Mouse (Mus musculus): Measurements from ENCODE around the gene Hist1h2an. TPM values are rescaled to one million over a fixed set of nuclear protein-coding genes. Genes with fewer than 3 reads are reported as not detected.
"Not testable (repeated sequence)": the region's sequence is repeated elsewhere in the genome, so short reads cannot be mapped to it uniquely, and the experiment has no call there.

Hist1h2an gene
- polyA plus RNA-seq, 1 experiment from 2014 or later, result not detected

DNA sequence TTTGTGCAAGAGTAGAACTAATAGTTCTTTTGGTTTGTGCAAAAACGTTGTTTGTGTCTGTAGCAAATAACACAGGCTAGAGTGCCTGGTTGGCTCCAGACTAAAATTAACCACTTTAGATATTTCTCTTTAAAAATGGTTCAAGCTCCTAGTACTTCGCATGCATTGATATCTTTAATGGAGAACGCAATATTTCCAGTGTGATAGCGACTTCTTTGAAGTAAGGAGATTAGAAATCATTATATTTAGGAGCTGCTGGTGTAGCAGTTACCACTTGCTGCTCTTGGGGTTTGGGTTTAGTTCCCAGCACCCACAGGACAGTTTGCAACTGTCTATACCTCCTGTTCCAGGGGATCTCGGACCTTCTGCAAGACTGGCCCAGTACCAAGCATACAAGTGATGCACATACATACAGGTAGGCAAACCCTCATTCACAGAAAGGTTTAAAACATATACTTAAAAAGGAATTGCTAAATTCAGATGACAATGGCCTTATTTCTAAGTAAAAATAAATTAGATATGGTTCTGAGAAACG lies 5.9 kb downstream of the Hist1h2an start:
- no peaks in the 10 kb centered on the region for H3K27me3 ChIP-seq
- no peaks in the 10 kb centered on the region for H3K9me3 ChIP-seq
- H3K27ac ChIP-seq (replicated peaks), result no peak overlapping the region
- H3K36me3 ChIP-seq, result no peaks in the 10 kb centered on the region
- WGBS, result 50% methylated on average over 6 of the region's 6 CpGs
- peaks cover 50% of the 10 kb centered on the region for H3K4me1 ChIP-seq (replicated peaks)
- H3K4me2 ChIP-seq, result peak overlapping the region; percentile 94
- ATAC-seq (ENCODE audit: low read depth), result no peak
- peak overlapping the region; percentile 54; the same call in 1 of the 2 replicates for H3K4me3 ChIP-seq
- no peak overlapping the region for H3K9ac ChIP-seq

DNA sequence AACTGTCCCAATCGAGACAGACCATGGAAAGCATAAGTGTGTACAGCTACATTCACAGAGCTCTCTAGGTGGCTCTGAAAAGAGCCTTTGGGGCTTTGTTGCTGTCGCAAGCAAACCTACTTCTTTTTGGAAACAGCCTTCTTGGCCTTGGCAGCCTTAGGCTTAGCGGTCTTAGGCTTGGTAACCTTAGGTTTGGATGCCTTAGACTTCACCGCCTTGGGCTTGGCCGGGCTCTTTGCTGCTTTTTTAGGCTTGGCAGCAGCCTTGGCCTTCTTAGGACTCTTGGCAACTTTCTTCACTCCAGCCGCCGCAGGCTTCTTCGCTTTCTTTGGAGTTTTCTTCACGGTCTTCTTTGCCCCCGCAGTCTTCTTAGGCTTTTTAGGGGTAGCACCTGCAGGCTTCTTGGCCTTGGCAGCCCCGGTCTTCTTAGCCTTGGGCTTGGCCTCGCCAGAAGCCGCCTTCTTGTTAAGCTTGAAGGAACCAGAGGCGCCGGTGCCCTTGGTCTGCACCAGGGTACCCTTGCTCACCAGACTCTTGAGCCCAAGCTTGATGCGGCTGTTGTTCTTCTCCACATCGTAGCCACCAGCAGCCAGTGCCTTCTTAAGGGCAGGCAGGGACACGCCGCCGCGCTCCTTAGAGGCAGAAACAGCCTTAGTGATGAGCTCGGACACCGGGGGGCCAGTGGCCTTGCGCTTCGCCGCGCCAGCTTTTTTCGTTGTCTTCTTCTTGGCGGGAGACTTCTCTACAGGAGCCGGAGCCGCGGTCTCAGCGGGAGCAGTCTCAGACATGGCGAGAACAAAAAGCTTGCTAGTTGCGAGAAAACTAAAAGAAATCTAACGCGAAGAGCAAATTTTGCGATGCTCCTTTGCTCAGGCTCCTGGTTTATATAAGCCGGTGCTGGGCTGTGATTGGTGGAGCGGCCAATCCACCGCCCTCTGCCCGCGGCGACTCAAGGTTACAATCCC lies 7.0 kb downstream of the Hist1h2an start, which contains the start of gene Hist1h1b:
Hist1h1b (minus strand) TSS at position 859 of the 965 bp plus-strand sequence.
- ATAC-seq (ENCODE audit: low read depth), result peak; percentile 2; the same call in 1 of the 2 replicates
- Histone ChIP-seq H3K9ac (peak within 1 kb of the TSS; percentile 71), H3K9me3 (no peaks in the 10 kb centered on the region), H3K4me1 (replicated peaks) (peaks cover 45% of the 10 kb centered on the region), H3K4me3 (peak within 1 kb of the TSS; percentile 54), H3K27ac (replicated peaks) (peak within 1 kb of the TSS; percentile 82), H3K27me3 (no peaks in the 10 kb centered on the region), H3K4me2 (peak within 1 kb of the TSS; percentile 94), H3K36me3 (no peaks in the 10 kb centered on the region)
- WGBS, result under 1% methylated on average over 44 of the region's 44 CpGs

DNA sequence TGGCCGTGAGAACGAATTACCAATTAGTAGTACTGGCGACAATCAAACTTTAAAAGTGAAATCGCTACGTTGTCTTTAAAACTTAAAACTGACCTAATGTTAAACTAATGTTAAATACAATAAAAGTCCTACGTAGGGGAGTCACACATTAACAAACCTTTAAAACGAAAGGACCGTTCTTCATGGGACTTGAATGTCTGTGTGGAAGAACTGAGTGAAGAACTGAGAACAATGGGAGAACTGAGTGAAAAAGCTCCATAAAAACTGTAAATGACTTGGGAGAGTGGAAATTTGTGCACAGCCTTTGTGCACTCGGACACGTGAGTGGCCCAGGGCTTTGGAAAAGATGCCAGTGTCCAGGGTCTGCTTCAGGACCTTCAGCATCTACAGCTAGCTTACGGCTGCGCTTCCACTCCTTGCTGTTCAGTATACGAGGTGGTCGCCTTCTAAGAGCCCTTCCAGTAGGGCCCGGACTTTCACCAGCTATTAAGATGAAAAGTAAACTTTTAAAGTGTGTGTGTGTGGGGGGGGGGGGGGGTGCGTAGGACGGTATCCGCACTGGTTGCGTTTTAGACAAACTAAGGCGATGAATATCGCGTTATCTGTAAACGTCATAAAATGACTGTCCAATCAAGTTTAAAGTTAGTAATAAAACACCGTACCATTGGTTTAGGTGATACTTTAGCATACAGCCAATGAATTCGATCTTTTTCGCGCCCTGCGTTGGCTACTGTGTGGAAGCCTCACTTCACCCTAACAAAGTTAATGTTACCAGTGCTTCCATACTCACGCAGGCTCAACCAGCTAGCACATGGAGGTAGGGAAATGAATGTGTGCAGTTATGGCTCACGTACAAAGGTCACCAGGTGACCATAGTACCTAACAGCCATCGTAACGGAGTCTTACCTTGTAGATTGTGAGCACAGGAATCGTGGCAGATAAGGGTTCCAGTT lies 7.9 kb downstream of the Hist1h2an start:
- H3K27me3 ChIP-seq, result no peaks in the 10 kb centered on the region

DNA sequence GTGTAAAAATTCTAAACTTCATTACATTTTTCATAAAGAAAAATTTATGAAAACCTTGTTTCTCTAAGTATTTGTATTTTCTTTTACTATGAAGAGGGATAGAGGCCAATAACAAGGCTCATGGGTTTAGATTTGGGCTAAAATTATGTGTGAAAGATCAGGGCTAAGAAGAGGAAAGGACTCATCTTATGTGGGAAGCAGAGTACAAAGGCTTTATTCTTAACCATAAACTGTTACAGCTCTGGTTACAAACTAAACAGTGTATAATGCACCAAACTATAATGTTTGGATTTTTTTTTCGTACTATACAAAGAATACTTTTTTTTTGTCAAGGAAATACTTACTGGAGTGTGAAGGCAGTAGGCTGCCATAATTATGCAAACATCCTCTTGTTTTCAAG lies 31.3 kb downstream of the Hist1h2an start:
- Histone ChIP-seq H3K9ac (no peak overlapping the region), H3K27ac (replicated peaks) (no peak overlapping the region), H3K4me1 (replicated peaks) (peaks cover 18% of the 10 kb centered on the region), H3K27me3 (no peaks in the 10 kb centered on the region), H3K4me3 (no peak overlapping the region), H3K9me3 (no peaks in the 10 kb centered on the region), H3K4me2 (peak overlapping the region; percentile 25; the same call in 1 of the 2 replicates), H3K36me3 (no peaks in the 10 kb centered on the region)
- 69% methylated on average over 1 of the region's 1 CpGs for WGBS
- no peak for ATAC-seq (ENCODE audit: low read depth)

More for the DNA sequence above, 7.9 kb downstream of the Hist1h2an start:
- Histone ChIP-seq H3K27ac (replicated peaks) (peak overlapping the region; percentile 82), H3K4me2 (peak overlapping the region; percentile 94), H3K4me3 (peak overlapping the region; percentile 54), H3K36me3 (no peaks in the 10 kb centered on the region), H3K9ac (peak overlapping the region; percentile 71), H3K9me3 (no peaks in the 10 kb centered on the region), H3K4me1 (replicated peaks) (peaks cover 42% of the 10 kb centered on the region)
- 5% methylated on average over 33 of the region's 33 CpGs for WGBS
- ATAC-seq (ENCODE audit: low read depth), result peak; percentile 94

DNA sequence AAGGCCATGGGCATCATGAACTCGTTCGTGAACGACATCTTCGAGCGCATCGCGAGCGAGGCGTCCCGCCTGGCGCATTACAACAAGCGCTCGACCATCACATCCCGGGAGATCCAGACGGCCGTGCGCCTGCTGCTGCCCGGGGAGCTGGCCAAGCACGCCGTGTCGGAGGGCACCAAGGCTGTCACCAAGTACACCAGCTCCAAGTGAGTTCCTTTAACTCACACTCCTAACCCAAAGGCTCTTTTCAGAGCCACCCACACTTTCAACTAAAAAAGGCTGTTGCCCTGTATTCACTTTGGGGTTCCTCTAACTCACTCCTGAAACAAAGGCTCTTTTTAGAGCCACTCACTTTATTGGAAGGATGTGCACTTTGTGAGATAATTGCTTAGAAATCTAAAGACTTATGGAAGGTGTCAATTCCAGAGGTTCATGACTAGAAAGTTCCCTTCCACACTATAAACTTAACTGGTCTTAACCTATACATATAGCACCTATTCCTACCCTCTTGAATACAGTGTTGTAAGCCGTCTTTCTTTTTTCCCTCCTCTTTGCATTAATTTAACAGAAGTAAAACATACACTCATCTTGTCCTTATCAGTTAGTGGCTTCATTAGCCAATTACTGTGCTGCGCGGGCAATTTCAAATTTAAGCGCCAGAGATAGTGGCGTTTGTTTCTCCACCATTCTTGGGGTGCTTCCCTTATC lies 32.6 kb downstream of the Hist1h2an start:
- not testable (repeated sequence) for H3K27me3 ChIP-seq, H3K36me3 ChIP-seq, H3K9me3 ChIP-seq
- Histone ChIP-seq H3K9ac (peak overlapping the region; percentile 67), H3K4me3 (peak overlapping the region; percentile 47), H3K4me2 (peak overlapping the region; percentile 76), H3K27ac (replicated peaks) (peak overlapping the region; percentile 87), H3K4me1 (replicated peaks) (peaks cover 23% of the 10 kb centered on the region)
- under 1% methylated on average over 26 of the region's 26 CpGs for WGBS
- peak; percentile 20 for ATAC-seq (ENCODE audit: low read depth)

DNA sequence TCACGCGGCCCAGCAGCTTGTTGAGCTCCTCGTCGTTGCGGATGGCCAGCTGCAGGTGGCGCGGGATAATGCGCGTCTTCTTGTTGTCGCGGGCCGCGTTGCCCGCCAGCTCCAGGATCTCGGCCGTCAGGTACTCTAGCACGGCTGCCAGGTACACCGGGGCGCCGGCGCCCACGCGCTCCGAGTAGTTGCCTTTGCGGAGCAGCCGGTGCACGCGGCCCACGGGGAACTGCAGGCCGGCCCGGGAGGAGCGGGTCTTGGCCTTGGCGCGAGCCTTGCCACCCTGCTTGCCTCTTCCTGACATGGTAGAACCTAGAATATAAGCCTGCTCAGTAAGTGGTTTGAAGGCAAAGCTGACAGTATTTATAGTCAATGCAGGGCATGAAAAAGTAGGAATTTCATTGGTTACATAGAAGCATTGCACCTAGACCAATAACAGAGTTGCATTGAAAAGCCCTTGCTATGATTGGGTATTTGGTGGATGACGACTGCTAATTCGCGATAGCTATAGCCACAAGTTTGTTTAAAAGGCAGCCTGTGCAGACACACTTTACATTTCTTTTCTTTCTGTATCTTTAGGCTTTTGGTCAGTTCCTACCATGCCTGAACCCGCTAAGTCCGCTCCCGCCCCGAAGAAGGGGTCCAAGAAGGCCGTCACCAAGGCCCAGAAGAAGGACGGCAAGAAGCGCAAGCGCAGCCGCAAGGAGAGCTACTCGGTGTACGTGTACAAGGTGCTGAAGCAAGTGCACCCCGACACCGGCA lies 33.3 kb downstream of the Hist1h2an start, which contains the start of the genes Hist1h2ak and Hist1h2bn:
Hist1h2ak (minus strand) TSS at position 304 of the 762 bp plus-strand sequence.
Hist1h2bn (plus strand) TSS at position 600 of the 762 bp plus-strand sequence.
- peak within 1 kb of the TSS; percentile 76 for H3K4me2 ChIP-seq
- peak within 1 kb of the TSS; percentile 47 for H3K4me3 ChIP-seq
- peaks cover 30% of the 10 kb centered on the region for H3K4me1 ChIP-seq (replicated peaks)
- peak within 1 kb of the TSS; percentile 72 for H3K9ac ChIP-seq
- not testable (repeated sequence) for H3K9me3 ChIP-seq, H3K27me3 ChIP-seq, H3K36me3 ChIP-seq
- peak; percentile 95 for ATAC-seq (ENCODE audit: low read depth)
- WGBS, result 1% methylated on average over 47 of the region's 50 CpGs
- peak within 1 kb of the TSS; percentile 94 for H3K27ac ChIP-seq (replicated peaks)

DNA sequence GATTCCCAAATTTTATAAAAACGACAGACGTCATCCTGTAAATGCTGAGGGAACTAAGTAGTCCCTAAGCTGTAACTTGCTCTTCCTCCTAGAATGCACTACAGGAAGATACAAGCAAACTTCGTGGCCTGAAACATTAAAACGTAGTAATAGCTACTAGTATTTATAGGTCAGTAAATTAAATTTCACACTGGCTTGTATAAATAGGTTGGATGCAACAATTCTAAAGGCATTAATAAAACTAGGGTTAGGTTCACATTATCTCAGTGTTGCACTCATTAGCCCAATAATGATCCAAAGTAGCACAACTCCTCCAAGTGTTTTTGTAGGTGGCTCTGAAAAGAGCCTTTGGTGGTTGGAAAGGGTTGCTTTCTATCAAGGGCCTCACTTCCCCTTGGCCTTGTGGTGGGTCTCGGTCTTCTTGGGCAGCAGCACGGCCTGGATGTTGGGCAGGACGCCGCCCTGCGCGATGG lies 33.9 kb downstream of the Hist1h2an start:
- Histone ChIP-seq H3K4me1 (replicated peaks) (peaks cover 35% of the 10 kb centered on the region), H3K36me3 (no peaks in the 10 kb centered on the region), H3K4me2 (peak overlapping the region; percentile 76), H3K9me3 (no peaks in the 10 kb centered on the region), H3K9ac (peak overlapping the region; percentile 72), H3K27me3 (no peaks in the 10 kb centered on the region), H3K4me3 (peak overlapping the region; percentile 47), H3K27ac (replicated peaks) (peak overlapping the region; percentile 94)
- 3% methylated on average over 10 of the region's 10 CpGs for WGBS
- no peak for ATAC-seq (ENCODE audit: low read depth)

DNA sequence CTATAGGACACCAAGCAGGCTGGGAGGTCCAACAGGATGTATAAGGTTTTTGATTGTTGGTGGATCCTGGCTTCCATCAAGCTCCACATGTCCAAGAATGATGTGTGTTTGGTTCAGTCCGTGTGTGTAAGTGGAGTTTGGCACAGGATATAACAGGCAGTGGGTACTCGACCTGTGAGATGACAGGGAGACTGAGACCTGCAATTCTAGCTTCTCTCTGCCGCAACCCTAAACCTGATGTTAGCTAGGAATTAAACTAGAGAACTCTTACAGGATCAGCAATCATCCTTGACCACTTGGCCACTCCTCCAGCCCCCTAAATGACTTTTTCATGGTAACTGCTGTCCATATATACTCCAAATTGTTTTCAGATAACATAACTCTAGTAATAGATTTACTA lies 34.7 kb downstream of the Hist1h2an start:
- Histone ChIP-seq H3K4me2 (peak overlapping the region; percentile 76), H3K27ac (replicated peaks) (no peak overlapping the region)
- ATAC-seq (ENCODE audit: low read depth), result no peak

DNA sequence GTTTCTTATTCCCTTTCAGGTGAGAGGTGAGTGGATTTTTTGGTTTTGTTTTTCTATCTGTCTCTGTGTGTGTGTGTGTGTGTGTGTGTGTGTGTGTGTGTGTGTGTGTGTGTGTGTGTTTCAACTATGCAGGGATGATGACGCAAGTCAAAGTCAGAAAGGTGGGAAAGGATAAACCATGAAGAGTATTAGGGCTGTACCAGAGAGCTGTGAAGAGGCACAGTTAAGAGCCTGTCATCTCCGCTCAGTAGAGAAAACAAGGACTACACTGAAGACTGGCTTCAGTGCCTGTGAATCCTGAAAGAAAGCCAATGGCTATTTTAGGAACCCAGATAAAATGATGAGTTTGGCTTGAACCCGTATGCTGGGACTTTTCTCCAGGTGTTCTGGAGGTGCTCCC lies 35.2 kb downstream of the Hist1h2an start:
- Histone ChIP-seq H3K9me3 (no peaks in the 10 kb centered on the region), H3K36me3 (no peaks in the 10 kb centered on the region), H3K4me3 (no peak overlapping the region), H3K4me1 (replicated peaks) (peaks cover 41% of the 10 kb centered on the region), H3K27ac (replicated peaks) (no peak overlapping the region), H3K9ac (no peak overlapping the region), H3K4me2 (0 out of 2 replicates have a peak overlapping the region, but pooled peaks have one; percentile 76), H3K27me3 (no peaks in the 10 kb centered on the region)
- ATAC-seq (ENCODE audit: low read depth), result no peak
- WGBS, result 79% methylated on average over 3 of the region's 3 CpGs

More for the DNA sequence above, 34.7 kb downstream of the Hist1h2an start:
- Histone ChIP-seq H3K9ac (no peak overlapping the region), H3K4me1 (replicated peaks) (peaks cover 39% of the 10 kb centered on the region), H3K36me3 (no peaks in the 10 kb centered on the region), H3K4me3 (no peak overlapping the region), H3K9me3 (no peaks in the 10 kb centered on the region), H3K27me3 (no peaks in the 10 kb centered on the region)
- 50% methylated on average over 3 of the region's 3 CpGs for WGBS

DNA sequence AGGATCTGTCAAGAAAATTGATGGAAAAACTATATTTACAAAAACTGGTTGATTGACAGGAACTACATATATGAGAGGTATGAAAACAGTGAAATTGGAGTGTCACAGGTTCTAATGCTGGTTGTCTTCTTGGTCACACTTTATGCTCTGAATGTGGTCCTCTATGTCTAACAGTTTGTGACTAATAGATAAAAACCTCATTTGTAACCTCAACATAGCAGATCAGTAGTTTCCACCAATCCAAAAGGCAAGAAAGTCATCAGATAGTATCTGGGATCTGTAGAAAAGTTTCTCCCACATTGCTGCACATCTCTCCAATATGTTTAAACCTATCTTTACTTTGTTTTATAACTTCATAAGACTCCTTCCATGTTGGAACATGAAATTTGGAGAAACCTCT lies 35.6 kb downstream of the Hist1h2an start:
- Histone ChIP-seq H3K9me3 (no peaks in the 10 kb centered on the region), H3K4me2 (no peak overlapping the region), H3K4me3 (no peak overlapping the region), H3K27ac (replicated peaks) (no peak overlapping the region), H3K4me1 (replicated peaks) (peaks cover 41% of the 10 kb centered on the region), H3K9ac (no peak overlapping the region), H3K27me3 (no peaks in the 10 kb centered on the region), H3K36me3 (no peaks in the 10 kb centered on the region)
- no peak for ATAC-seq (ENCODE audit: low read depth)
